ENCODE assay signal across 20 mouse cellular contexts in the genomic region with DNA sequence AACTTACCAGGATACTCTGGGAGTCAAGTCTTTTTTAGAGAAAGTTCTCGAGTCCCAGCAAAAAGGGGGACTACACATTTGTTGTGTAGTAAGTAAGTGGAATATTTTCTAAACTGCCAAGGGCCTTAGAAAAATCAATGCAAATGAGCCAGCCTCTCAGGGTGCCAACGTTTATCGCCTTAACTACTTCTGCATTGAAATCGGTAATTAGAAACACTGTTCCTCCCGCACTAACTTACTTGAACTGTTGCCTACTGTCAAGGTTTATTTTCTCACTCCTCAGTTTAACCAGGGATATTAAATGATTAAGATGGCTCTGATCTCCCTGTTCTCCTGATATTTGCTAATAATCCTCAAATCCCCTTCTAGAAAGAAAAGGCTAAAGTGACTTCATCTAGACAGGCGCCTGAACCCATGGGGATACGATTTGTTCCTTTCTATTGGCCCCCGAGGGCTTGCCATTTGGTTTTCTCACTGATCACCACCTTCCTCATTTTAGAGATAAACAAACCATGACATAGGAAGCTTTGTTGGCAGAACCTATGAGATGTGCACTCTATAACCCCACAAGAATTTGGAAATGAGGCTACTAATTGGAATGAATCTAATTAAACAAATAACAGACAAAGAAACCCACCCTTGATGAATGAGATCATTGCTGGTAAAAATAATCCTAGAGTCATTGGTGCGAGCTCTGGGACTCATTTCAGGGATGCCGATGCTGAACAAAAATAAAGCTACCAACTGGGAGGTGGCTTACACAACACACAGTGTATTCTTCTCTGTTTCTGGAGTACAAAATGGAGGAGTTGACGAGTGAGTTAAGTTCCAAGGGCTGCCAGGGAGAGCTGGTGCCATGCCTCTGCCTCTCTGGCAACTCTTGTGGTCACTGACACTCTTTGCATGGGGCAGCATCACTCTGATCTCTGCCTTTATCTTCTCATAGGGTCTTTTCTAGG.
DNase-seq lines count a peak whose midpoint lies in the region; ATAC-seq and TF ChIP-seq lines count a peak whose summit lies in the region.
"Had no signal": no experiment of that assay in that cellular context is flagged by ENCODE, and none has a peak within 500 bp of the region (broad histone marks: within the 10 kb centered on the region; RNA-seq: fewer than 3 reads in every experiment).

No protein-coding gene starts in this region.

- WGBS in limb, embryonic 11.5 days: 83% methylated on average over 11 of the region's 11 CpGs
- 88% methylated on average over 11 of the region's 11 CpGs for WGBS in limb, embryonic 10.5 days
- WGBS in forebrain, postnatal 0 days: 24% methylated on average over 11 of the region's 11 CpGs

- DNase-seq in limb, embryonic 11.5 days (ENCODE audit: low spot score): peak; percentile 16
- DNase-seq in limb, embryonic 10.5 days (ENCODE audit: low spot score): no peak
- peak; percentile 90 for DNase-seq in Muller cell, postnatal 12 days (ENCODE audit: inconsistent ontology term)
- DNase-seq in brain, embryonic 14.5 days (ENCODE audit: low read depth): peak; percentile 81
- no peak for DNase-seq in forebrain, postnatal 0 days
- no peak for DNase-seq in kidney, postnatal 14 days
- DNase-seq in ovary, postnatal 36 days (ENCODE audit: low spot score): no peak
- DNase-seq: adrenal gland, postnatal 14 days; cerebellum, adult 9-11 months; gastrocnemius, postnatal 25 days; heart, adult 18-20 months; heart, postnatal 10 days; kidney, postnatal 36 days; lung, embryonic 14.5 days; thymus, adult 18-20 months; thymus, postnatal 36 days had no signal

- no peak overlapping the region for H3K27ac ChIP-seq in limb, embryonic 11.5 days (replicated peaks; ENCODE audit: low read depth, low read length)
- H3K27ac ChIP-seq in limb, embryonic 10.5 days: no peak overlapping the region
- no peak overlapping the region for H3K27ac ChIP-seq in forebrain, postnatal 0 days (ENCODE audit: low read depth, low read length)
- H3K27ac ChIP-seq: limb, embryonic 15.5 days; liver, embryonic 14.5 days had no signal

- H3K9me3 ChIP-seq in limb, embryonic 11.5 days (ENCODE audit: control insufficient read depth, low read length): no peaks in the 10 kb centered on the region
- no peaks in the 10 kb centered on the region for H3K9me3 ChIP-seq in limb, embryonic 10.5 days (replicated peaks)
- no peaks in the 10 kb centered on the region for H3K9me3 ChIP-seq in forebrain, postnatal 0 days (ENCODE audit: low read length)
- H3K9me3 ChIP-seq: limb, embryonic 15.5 days had no signal

- no peaks in the 10 kb centered on the region for H3K36me3 ChIP-seq in limb, embryonic 11.5 days (ENCODE audit: control insufficient read depth, insufficient read depth, low read length)
- no peaks in the 10 kb centered on the region for H3K36me3 ChIP-seq in limb, embryonic 10.5 days
- no peaks in the 10 kb centered on the region for H3K36me3 ChIP-seq in forebrain, postnatal 0 days (ENCODE audit: insufficient read depth)
- H3K36me3 ChIP-seq: heart, embryonic 12.5 days; limb, embryonic 15.5 days had no signal

- H3K9ac ChIP-seq in limb, embryonic 11.5 days (ENCODE audit: low read length): no peak overlapping the region
- no peak overlapping the region for H3K9ac ChIP-seq in forebrain, postnatal 0 days
- H3K9ac ChIP-seq: heart, embryonic 12.5 days; limb, embryonic 15.5 days; liver, embryonic 14.5 days; lung, embryonic 14.5 days had no signal

- no peak overlapping the region for H3K4me2 ChIP-seq in limb, embryonic 11.5 days (ENCODE audit: low read depth, severe bottlenecking)
- H3K4me2 ChIP-seq in forebrain, postnatal 0 days (ENCODE audit: low read depth): no peak overlapping the region
- H3K4me2 ChIP-seq: heart, embryonic 12.5 days; limb, embryonic 15.5 days; lung, embryonic 14.5 days had no signal

- no peak overlapping the region for H3K4me3 ChIP-seq in limb, embryonic 11.5 days (ENCODE audit: low read depth, low read length)
- H3K4me3 ChIP-seq in limb, embryonic 10.5 days: no peak overlapping the region
- no peak overlapping the region for H3K4me3 ChIP-seq in forebrain, postnatal 0 days (ENCODE audit: low read depth, low read length)
- H3K4me3 ChIP-seq: heart, embryonic 12.5 days; limb, embryonic 15.5 days had no signal

- no peak for TF ChIP-seq POLR2A in brain, embryonic 14.5 days (IDR thresholded peaks at IDR 0.05; ENCODE audit: borderline replicate concordance, extremely low read depth, insufficient read depth, insufficient read length, poor library complexity, severe bottlenecking)

- ATAC-seq in limb, embryonic 11.5 days (ENCODE audit: insufficient number of reproducible peaks, low FRiP score, low TSS enrichment, low read depth): no peak
- peak; percentile 58 for ATAC-seq in forebrain, postnatal 0 days
- ATAC-seq: intestine, postnatal 0 days had no signal

- no peaks in the 10 kb centered on the region for H3K4me1 ChIP-seq in limb, embryonic 11.5 days (ENCODE audit: control insufficient read depth, insufficient read depth, low read length)
- no peaks in the 10 kb centered on the region for H3K4me1 ChIP-seq in limb, embryonic 10.5 days
- H3K4me1 ChIP-seq in forebrain, postnatal 0 days (ENCODE audit: insufficient read depth): no peaks in the 10 kb centered on the region
- H3K4me1 ChIP-seq: heart, embryonic 12.5 days; limb, embryonic 15.5 days had no signal

- H3K27me3 ChIP-seq in limb, embryonic 11.5 days (ENCODE audit: control insufficient read depth, insufficient read depth, low read length): no peaks in the 10 kb centered on the region
- no peaks in the 10 kb centered on the region for H3K27me3 ChIP-seq in limb, embryonic 10.5 days (ENCODE audit: low read depth, poor library complexity, severe bottlenecking)
- H3K27me3 ChIP-seq in forebrain, postnatal 0 days (ENCODE audit: insufficient read depth, low read length): no peaks in the 10 kb centered on the region
- H3K27me3 ChIP-seq: heart, embryonic 12.5 days; limb, embryonic 15.5 days had no signal

- TF ChIP-seq CTCF in brain, embryonic 14.5 days (IDR thresholded peaks at IDR 0.05; ENCODE audit: borderline replicate concordance, extremely low read depth, insufficient read depth, insufficient read length): no peak
- no peak for TF ChIP-seq CTCF in forebrain, postnatal 0 days (IDR thresholded peaks at IDR 0.05; ENCODE audit: low read depth)

Comparison
In these comparisons a context has a peak if more than half of its experiments do, and no peak if none do; other contexts are left out.
1. DNase-seq: peak in limb, embryonic 11.5 days (single experiment), Muller cell, postnatal 12 days (single experiment) and brain, embryonic 14.5 days (single experiment); none in limb, embryonic 10.5 days (single experiment), forebrain, postnatal 0 days (single experiment), kidney, postnatal 14 days (single experiment) and ovary, postnatal 36 days (single experiment).